Mouse (Mus musculus) ovary, postnatal 36 days (tissue): ENCODE results near the gene Nit1.
A peak's percentile ranks its signal among the peaks of the same experiment; 100 is the strongest.
"Not testable (repeated sequence)": the region's sequence is repeated elsewhere in the genome, so short reads cannot be mapped to it uniquely, and the experiment has no call there.

Experiments used
- DNase-seq: peaks from one replicate; pipeline ENCODE4 v3.0.0; 2022; ENCODE audit warnings: low spot score, mixed read lengths

The Nit1 gene

GRCm38 (mm10) chr1:171349210-171349609 lies 3.8 kb upstream of the Nit1 start:
- DNase-seq: no peak

- DNase-seq: no peak
Measured at GRCm38 (mm10) chr1:171348665-171349064, 3.2 kb upstream of the Nit1 start.

DNA sequence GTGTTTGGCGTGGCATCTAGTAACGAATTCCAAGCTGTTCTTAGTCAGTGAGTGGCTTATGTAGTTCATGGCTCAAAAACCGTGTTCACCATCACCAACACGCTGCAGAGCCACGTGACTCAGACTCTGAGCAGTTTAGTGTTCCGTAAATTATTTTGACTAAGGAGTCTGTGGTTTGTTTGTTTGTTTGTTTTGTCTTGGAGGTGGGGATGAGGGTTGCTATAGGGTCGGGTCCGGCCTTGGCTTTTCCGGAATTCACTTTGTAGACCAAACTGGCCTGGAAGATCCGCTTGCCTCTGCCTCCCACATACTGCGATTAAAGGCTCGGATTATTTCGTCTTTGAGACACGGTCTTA lies 627 bp upstream of the Nit1 start:
- DNase-seq: no peak

DNA sequence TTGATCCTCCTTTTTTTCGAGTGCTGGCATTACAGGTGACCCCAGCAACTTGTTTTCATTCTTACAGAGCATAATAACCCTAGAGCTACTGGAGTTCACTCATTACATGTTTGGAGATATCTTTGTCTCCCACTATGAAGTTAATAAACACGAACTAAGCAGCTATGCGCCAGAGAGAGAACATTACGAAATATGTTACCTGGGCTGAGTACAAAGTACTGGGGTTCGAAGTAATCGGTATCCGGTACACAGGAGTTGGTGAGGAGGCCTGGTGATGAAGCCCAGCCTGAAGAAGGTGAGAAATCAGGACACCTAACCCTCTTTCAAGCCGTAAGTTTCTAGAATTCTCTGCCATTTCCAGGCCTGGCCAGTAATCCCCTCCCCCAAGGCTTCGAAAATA lies 731 bp downstream of the Nit1 start:
- no peak for DNase-seq

- DNase-seq: peak; percentile 38
Measured at GRCm38 (mm10) chr1:171343922-171344677, 1.3 kb downstream of the Nit1 start.

- DNase-seq: no peak
Measured at GRCm38 (mm10) chr1:171342262-171343207, 2.9 kb downstream of the Nit1 start.

GRCm38 (mm10) chr1:171330216-171330560 lies 15.3 kb downstream of the Nit1 start:
- DNase-seq: no peak

- DNase-seq: no peak
Measured at GRCm38 (mm10) chr1:171329433-171330215, 15.8 kb downstream of the Nit1 start.

DNA sequence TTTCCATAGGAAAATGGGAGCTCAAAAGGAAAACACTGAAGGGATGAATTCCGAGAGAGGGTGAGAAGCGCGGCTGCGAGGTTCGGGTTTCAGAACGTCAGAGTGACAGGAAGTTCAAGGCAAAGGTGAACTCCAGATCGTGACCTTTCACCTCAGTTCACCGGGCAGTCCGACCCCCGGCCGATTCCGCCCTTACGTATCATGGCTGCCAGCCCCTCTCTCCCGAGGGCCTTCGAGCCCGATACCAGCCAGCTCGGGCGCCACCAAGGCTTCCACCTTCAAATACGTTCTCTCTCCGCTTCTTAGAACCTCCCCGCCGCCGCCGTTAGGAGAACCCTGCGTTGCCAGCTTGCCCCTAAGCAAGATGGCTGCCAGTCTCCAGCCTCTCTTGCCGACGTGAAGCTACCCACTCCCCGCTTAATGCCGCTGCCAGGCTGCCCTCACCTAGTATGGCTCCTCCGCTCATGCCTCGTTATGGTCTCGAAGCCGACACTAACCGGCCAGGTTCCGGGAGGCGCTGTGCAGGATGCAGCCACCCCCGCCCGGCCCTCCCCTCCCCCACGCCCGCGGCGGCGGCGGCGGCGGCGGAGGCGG lies 16.5 kb downstream of the Nit1 start, which contains the start of gene Dedd:
Gene Dedd, plus strand, starts transcription at position 307 of the 594 bp plus-strand sequence.
- peak; percentile 89 for DNase-seq

DNA sequence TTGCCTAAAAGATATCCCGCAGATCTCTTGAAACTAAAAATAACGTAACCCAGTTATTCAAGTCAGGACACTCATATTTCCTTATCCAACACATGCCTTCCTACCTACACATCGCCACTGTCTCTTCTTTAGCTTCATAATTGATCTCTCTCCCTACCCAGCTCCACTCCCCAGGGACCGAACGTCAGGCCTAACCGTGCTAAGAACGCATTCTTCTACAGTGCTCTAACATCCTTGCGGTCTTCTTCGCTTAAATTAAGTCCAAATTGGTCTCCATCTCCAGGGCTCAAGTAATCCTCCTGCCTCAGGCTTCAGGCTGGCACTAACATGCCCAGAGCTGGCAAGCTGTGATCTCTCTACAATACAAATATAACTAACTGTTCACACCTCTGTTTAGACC lies 17.2 kb downstream of the Nit1 start:
- DNase-seq: no peak

DNA sequence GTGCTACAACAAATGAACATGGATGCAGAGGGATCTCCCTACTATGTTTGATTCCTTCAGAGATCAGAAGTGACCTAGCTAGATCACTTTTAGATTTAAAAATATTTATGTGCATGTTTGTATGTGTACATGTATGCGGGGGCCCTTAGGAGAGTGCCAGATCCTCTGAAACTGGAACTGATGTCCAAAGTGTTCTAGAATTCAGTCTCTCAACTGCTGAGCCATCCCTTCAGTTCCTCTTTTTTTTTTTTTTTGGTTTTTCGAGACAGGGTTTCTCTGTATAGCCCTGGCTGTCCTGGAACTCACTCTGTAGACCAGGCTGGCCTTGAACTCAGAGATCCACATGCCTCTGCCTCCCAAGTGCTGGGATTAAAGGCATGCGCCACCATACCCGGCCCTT lies 18.9 kb downstream of the Nit1 start:
- not testable (repeated sequence) for DNase-seq

- DNase-seq: no peak
Measured at GRCm38 (mm10) chr1:171325571-171325970, 19.9 kb downstream of the Nit1 start.

DNA sequence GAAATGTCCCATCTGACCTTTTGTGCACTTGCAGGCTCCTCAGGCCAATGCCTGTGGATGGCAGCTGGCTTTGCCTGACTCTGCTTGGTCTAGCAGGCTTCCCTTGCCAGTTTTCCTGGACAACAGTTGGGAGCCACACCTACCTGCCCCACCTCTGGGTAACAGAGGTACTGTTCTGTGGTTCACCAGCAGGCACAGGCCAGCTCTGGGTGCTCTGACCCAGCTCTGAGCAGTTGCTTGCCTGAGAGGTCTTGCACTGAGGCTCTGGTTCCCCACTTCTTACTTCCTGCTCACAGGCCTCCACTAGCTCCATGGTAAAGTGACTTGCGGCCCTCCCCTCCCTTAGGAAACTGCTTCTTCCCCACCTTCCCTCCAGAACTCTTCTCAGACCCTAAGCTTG lies 23.4 kb downstream of the Nit1 start:
- no peak for DNase-seq

GRCm38 (mm10) chr1:171321415-171321814 lies 24.0 kb downstream of the Nit1 start:
- no peak for DNase-seq

DNA sequence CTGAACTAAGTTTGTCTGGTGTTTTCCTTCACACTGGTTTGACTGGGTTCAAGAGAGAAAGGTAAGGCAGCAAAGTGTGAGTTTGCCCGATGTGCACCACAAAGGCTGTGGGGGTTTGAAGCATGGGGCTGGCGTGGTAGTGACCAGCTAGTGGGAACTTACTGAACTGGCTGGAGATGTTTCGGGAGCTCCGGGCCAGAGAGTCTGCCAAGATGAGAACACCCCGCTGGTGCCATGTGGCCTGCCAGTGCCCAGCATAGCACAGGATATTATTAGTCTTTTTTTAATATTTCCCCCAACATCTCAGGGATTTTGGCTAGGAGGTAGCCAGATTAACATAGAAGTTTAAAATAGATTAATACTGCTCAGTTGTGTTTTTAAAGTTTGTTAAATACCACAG lies 25.3 kb downstream of the Nit1 start:
- no peak for DNase-seq

GRCm38 (mm10) chr1:171319748-171320147 lies 25.7 kb downstream of the Nit1 start:
- no peak for DNase-seq

GRCm38 (mm10) chr1:171309321-171309720 lies 36.1 kb downstream of the Nit1 start:
- no peak for DNase-seq

DNA sequence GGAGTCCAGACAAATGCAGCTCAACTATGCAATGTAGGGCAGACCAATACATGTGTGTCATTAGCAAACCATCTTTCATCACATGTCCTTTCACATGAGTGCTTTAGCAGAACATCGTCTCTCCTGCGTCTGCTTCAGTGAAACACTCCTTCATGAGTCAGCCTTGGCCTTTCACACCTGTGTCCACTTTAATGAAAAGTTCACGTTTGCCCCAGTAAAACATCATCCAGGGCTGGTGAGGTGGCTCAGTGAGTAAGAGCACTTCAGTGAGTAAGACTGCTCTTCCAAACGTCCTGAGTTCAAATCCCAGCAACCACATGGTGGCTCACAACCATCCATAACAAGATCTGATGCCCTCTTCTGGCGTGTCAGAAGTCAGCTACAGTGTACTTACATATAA lies 39.3 kb downstream of the Nit1 start:
- not testable (repeated sequence) for DNase-seq

- DNase-seq: no peak
Measured at GRCm38 (mm10) chr1:171298226-171298625, 47.2 kb downstream of the Nit1 start.

DNA sequence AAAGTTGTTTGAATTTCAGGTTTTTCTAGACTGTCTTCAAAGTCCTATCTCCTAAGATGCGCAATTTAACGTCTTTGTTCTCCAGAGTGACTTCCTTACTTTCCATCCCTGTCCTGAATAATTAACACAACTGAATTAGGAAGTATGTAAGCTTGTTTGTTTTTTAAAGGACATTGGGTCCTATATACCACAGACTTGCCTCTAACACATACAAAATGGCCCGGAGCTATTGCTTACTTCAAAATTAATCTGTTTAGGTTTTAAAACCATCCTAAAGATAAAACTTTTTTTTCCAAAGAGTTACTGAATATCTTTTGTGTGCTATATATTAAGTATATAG lies 50.4 kb downstream of the Nit1 start:
- DNase-seq: no peak

GRCm38 (mm10) chr1:171294298-171295062 lies 51.0 kb downstream of the Nit1 start, which contains the start of gene Ufc1:
TSS of gene Ufc1 (minus strand) at chr1:171295024.
- DNase-seq: peak; percentile 79
